Mouse (Mus musculus) ES-CJ7 (cell line): ENCODE measurements around the gene Nop9.
A peak's percentile ranks its signal among the peaks of the same experiment; 100 is the strongest.

Experiments
- DNase-seq: peaks from one replicate; pipeline ENCODE4 v3.0.0; 2011; ENCODE audit warnings: low read depth, low spot score

The Nop9 gene

GRCm38 (mm10) chr14:55727889-55728685 is 17.4 kb upstream of the Nop9 start:
- DNase-seq, result no peak

GRCm38 (mm10) chr14:55730116-55730515 is 15.4 kb upstream of the Nop9 start:
- DNase-seq, result no peak

GRCm38 (mm10) chr14:55730531-55731032 is 14.9 kb upstream of the Nop9 start:
- no peak for DNase-seq

GRCm38 (mm10) chr14:55733889-55734288 is 11.6 kb upstream of the Nop9 start:
- DNase-seq, result no peak

- DNase-seq, result no peak
Observed at GRCm38 (mm10) chr14:55734869-55735268, 10.6 kb upstream of the Nop9 start.

- no peak for DNase-seq
Observed at GRCm38 (mm10) chr14:55735334-55735733, 10.2 kb upstream of the Nop9 start.

GRCm38 (mm10) chr14:55735758-55736157 is 9.7 kb upstream of the Nop9 start:
- DNase-seq, result no peak

GRCm38 (mm10) chr14:55737086-55737687 is 8.3 kb upstream of the Nop9 start:
- DNase-seq, result no peak

- peak; percentile 83 for DNase-seq
Observed at GRCm38 (mm10) chr14:55743711-55744110, 1.8 kb upstream of the Nop9 start.

- DNase-seq, result no peak
Observed at GRCm38 (mm10) chr14:55745861-55746237, 356 bp downstream of the Nop9 start.

GRCm38 (mm10) chr14:55747051-55747847 is 1.8 kb downstream of the Nop9 start:
- peak; percentile 56 for DNase-seq

GRCm38 (mm10) chr14:55757566-55757965 is 12.1 kb downstream of the Nop9 start:
- no peak for DNase-seq

- peak; percentile 73 for DNase-seq
Observed at GRCm38 (mm10) chr14:55758363-55758784, 12.9 kb downstream of the Nop9 start, which contains the start of gene Cideb. Cideb (minus strand) TSS chr14:55758458.

- DNase-seq, result peak; percentile 87
Observed at GRCm38 (mm10) chr14:55760156-55760555, 14.7 kb downstream of the Nop9 start.

GRCm38 (mm10) chr14:55761163-55761562 is 15.7 kb downstream of the Nop9 start, which contains the start of gene Ltb4r2:
Ltb4r2 (plus strand) TSS chr14:55761428.
- DNase-seq, result no peak

GRCm38 (mm10) chr14:55762001-55762821 is 16.7 kb downstream of the Nop9 start:
- peak; percentile 52 for DNase-seq

GRCm38 (mm10) chr14:55763166-55763565 is 17.7 kb downstream of the Nop9 start:
- no peak for DNase-seq

GRCm38 (mm10) chr14:55765696-55766095 is 20.2 kb downstream of the Nop9 start, which contains the start of gene Ltb4r1:
Ltb4r1 (plus strand) TSS chr14:55765962.
- no peak for DNase-seq

GRCm38 (mm10) chr14:55767519-55768414 is 22.3 kb downstream of the Nop9 start:
- no peak for DNase-seq

GRCm38 (mm10) chr14:55768555-55768954 is 23.1 kb downstream of the Nop9 start:
- DNase-seq, result no peak
